In genomic region chrX:7722691-7723090, GRCm38 (mm10) we compare ENCODE assay signal across 9 mouse cellular contexts. TPM values are rescaled to one million over a fixed set of nuclear protein-coding genes. Genes with fewer than 3 reads are reported as not detected.
DNase-seq lines count a peak whose midpoint lies in the region; ATAC-seq lines count a peak whose summit lies in the region.
"Had no signal": no experiment of that assay in that cellular context is flagged by ENCODE, and none has a peak within 500 bp of the region (broad histone marks: within the 10 kb centered on the region; RNA-seq: fewer than 3 reads in every experiment).

No protein-coding gene starts in this region.

- no peaks in the 10 kb centered on the region for H3K27me3 ChIP-seq in heart, embryonic 11.5 days (ENCODE audit: control insufficient read depth, insufficient read depth, low read length)
- H3K27me3 ChIP-seq in forebrain, embryonic 11.5 days (ENCODE audit: control insufficient read depth, insufficient read depth, low read length): no peaks in the 10 kb centered on the region
- H3K27me3 ChIP-seq in liver, embryonic 13.5 days: no peaks in the 10 kb centered on the region

- no peaks in the 10 kb centered on the region for H3K9me3 ChIP-seq in heart, embryonic 11.5 days (replicated peaks; ENCODE audit: control insufficient read depth, low read length)
- H3K9me3 ChIP-seq in forebrain, embryonic 11.5 days (ENCODE audit: control insufficient read depth, low read length): no peaks in the 10 kb centered on the region
- H3K9me3 ChIP-seq in liver, embryonic 13.5 days (replicated peaks): no peaks in the 10 kb centered on the region

- H3K4me1 ChIP-seq in heart, embryonic 11.5 days (ENCODE audit: control insufficient read depth, insufficient read depth, low read length): peaks cover 3% of the 10 kb centered on the region; the same call in 1 of the 2 replicates
- no peaks in the 10 kb centered on the region for H3K4me1 ChIP-seq in forebrain, embryonic 11.5 days (replicated peaks; ENCODE audit: control insufficient read depth, insufficient read depth, low read length)
- H3K4me1 ChIP-seq in liver, embryonic 13.5 days (replicated peaks): peaks cover 14% of the 10 kb centered on the region

- peak overlapping the region; percentile 71 for H3K4me2 ChIP-seq in heart, embryonic 11.5 days
- H3K4me2 ChIP-seq in forebrain, embryonic 11.5 days (ENCODE audit: low read depth, low read length, severe bottlenecking): peak overlapping the region; percentile 57
- peak overlapping the region; percentile 71 for H3K4me2 ChIP-seq in liver, embryonic 13.5 days

- no peak overlapping the region for H3K27ac ChIP-seq in heart, embryonic 11.5 days (ENCODE audit: low read depth, low read length)
- H3K27ac ChIP-seq in forebrain, embryonic 11.5 days (ENCODE audit: low read depth, low read length): no peak overlapping the region
- peak overlapping the region; percentile 82 for H3K27ac ChIP-seq in liver, embryonic 13.5 days

- peak overlapping the region; percentile 78; the same call in 1 of the 2 replicates for H3K9ac ChIP-seq in heart, embryonic 11.5 days (ENCODE audit: low read depth, low read length)
- no peak overlapping the region for H3K9ac ChIP-seq in forebrain, embryonic 11.5 days (ENCODE audit: low read length)
- H3K9ac ChIP-seq in liver, embryonic 13.5 days: peak overlapping the region; percentile 74

- no peak for ATAC-seq in heart, embryonic 11.5 days (replicated peaks; ENCODE audit: insufficient number of reproducible peaks, low FRiP score, low TSS enrichment)
- no peak for ATAC-seq in forebrain, embryonic 11.5 days (replicated peaks; ENCODE audit: low FRiP score)
- no peak for ATAC-seq in liver, embryonic 13.5 days (ENCODE audit: low read depth)

- H3K4me3 ChIP-seq in heart, embryonic 11.5 days (ENCODE audit: low read depth, low read length): peak overlapping the region; percentile 63
- H3K4me3 ChIP-seq in forebrain, embryonic 11.5 days (ENCODE audit: low read depth, low read length): peak overlapping the region; percentile 46
- H3K4me3 ChIP-seq in liver, embryonic 13.5 days (replicated peaks): peak overlapping the region; percentile 72

- H3K36me3 ChIP-seq in heart, embryonic 11.5 days (ENCODE audit: control insufficient read depth, insufficient read depth, low read length): peaks cover 2% of the 10 kb centered on the region; the same call in 1 of the 2 replicates
- no peaks in the 10 kb centered on the region; the same call in 1 of the 2 replicates for H3K36me3 ChIP-seq in forebrain, embryonic 11.5 days (ENCODE audit: control insufficient read depth, insufficient read depth, low read length)
- H3K36me3 ChIP-seq in liver, embryonic 13.5 days: peaks cover 32% of the 10 kb centered on the region

- DNase-seq in heart, adult 9 months (ENCODE audit: low spot score in 2 of 2): no peak
- DNase-seq in CD4-positive helper T cell, adult 2 months (ENCODE audit: low read depth, low spot score): peak; percentile 37
- DNase-seq in forebrain, embryonic 11.5 days (ENCODE audit: low spot score): no peak
- DNase-seq in liver, embryonic 13.5 days: no peak
- DNase-seq in adrenal gland, adult 2 months: no peak
- DNase-seq in adrenal gland, postnatal 25 days: no peak
- DNase-seq in cerebellum, postnatal 4 days (ENCODE audit: low spot score in 2 of 2): no peak

- WGBS in heart, embryonic 11.5 days (ENCODE audit: insufficient replicate concordance): 21% methylated on average over 4 of the region's 4 CpGs
- 39% methylated on average over 4 of the region's 4 CpGs for WGBS in forebrain, embryonic 11.5 days
- WGBS in liver, embryonic 13.5 days (ENCODE audit: insufficient replicate concordance): 15% methylated on average over 4 of the region's 4 CpGs

RNA-seq across cellular contexts. Expression of gene Gm45208, which starts 0.6 kb away (rescaled TPM):
- polyA plus RNA-seq in heart, embryonic 11.5 days (2014; fragmentation: Nextera tagmentation; extraction: Ambion mirVana): 0.34 TPM in 1 of 2 replicates, not detected in the other
- polyA plus RNA-seq in forebrain, embryonic 11.5 days (2014; fragmentation: Nextera tagmentation; extraction: Ambion mirVana): 0.55 TPM in 1 of 2 replicates, not detected in the other
- 0.25 TPM in 1 of 2 replicates, not detected in the other for polyA plus RNA-seq in liver, embryonic 13.5 days (2015; fragmentation: Nextera tagmentation; extraction: Ambion mirVana)
- total RNA-seq in adrenal gland, adult 2 months (2021): not detected
- polyA plus RNA-seq in adrenal gland, adult 2 months (2012; rRNA removed): 1.1 and 6.2 TPM in 2 replicates
- total RNA-seq in adrenal gland, postnatal 25 days (2021): not detected in 2 replicates
- polyA plus RNA-seq: Patski had no signal

RNA-seq across cellular contexts. Expression of gene Praf2, which starts 5.5 kb away (rescaled TPM):
- polyA plus RNA-seq in heart, embryonic 11.5 days (2014; fragmentation: Nextera tagmentation; extraction: Ambion mirVana): 52.3 and 55.9 TPM in 2 replicates
- polyA plus RNA-seq in forebrain, embryonic 11.5 days (2014; fragmentation: Nextera tagmentation; extraction: Ambion mirVana): 88.7 and 94.0 TPM in 2 replicates
- 8.3 and 9.1 TPM in 2 replicates for polyA plus RNA-seq in liver, embryonic 13.5 days (2015; fragmentation: Nextera tagmentation; extraction: Ambion mirVana)
- 10 to 100 TPM; 12.9 to 17.9 TPM for total RNA-seq in adrenal gland, adult 2 months (2021)
- 37.3 and 55.0 TPM in 2 replicates for polyA plus RNA-seq in adrenal gland, adult 2 months (2012; rRNA removed)
- total RNA-seq in adrenal gland, postnatal 25 days (2021): 8.4 and 11.0 TPM in 2 replicates

RNA-seq across cellular contexts. Expression of gene Wdr45, which starts 8.6 kb away (rescaled TPM):
- 16.0 and 16.2 TPM in 2 replicates for polyA plus RNA-seq in heart, embryonic 11.5 days (2014; fragmentation: Nextera tagmentation; extraction: Ambion mirVana)
- 14.2 and 17.2 TPM in 2 replicates for polyA plus RNA-seq in forebrain, embryonic 11.5 days (2014; fragmentation: Nextera tagmentation; extraction: Ambion mirVana)
- 13.3 and 15.2 TPM in 2 replicates for polyA plus RNA-seq in liver, embryonic 13.5 days (2015; fragmentation: Nextera tagmentation; extraction: Ambion mirVana)
- total RNA-seq in adrenal gland, adult 2 months (2021): 10 to 100 TPM; 63.7 to 68.0 TPM
- 51.1 and 51.5 TPM in 2 replicates for polyA plus RNA-seq in adrenal gland, adult 2 months (2012; rRNA removed)
- 79.0 and 80.8 TPM in 2 replicates for total RNA-seq in adrenal gland, postnatal 25 days (2021)

RNA-seq across cellular contexts. Expression of gene Gpkow, which starts 25.8 kb away (rescaled TPM):
- 31.2 and 35.7 TPM in 2 replicates for polyA plus RNA-seq in heart, embryonic 11.5 days (2014; fragmentation: Nextera tagmentation; extraction: Ambion mirVana)
- 44.6 and 47.0 TPM in 2 replicates for polyA plus RNA-seq in forebrain, embryonic 11.5 days (2014; fragmentation: Nextera tagmentation; extraction: Ambion mirVana)
- polyA plus RNA-seq in liver, embryonic 13.5 days (2015; fragmentation: Nextera tagmentation; extraction: Ambion mirVana): 15.0 and 17.7 TPM in 2 replicates
- 10 to 100 TPM; 55.7 to 58.4 TPM for total RNA-seq in adrenal gland, adult 2 months (2021)
- 4.2 and 5.4 TPM in 2 replicates for polyA plus RNA-seq in adrenal gland, adult 2 months (2012; rRNA removed)
- 50.4 and 54.9 TPM in 2 replicates for total RNA-seq in adrenal gland, postnatal 25 days (2021)

RNA-seq across cellular contexts. Expression of gene Ccdc120, which starts 28.0 kb away (rescaled TPM):
- polyA plus RNA-seq in heart, embryonic 11.5 days (2014; fragmentation: Nextera tagmentation; extraction: Ambion mirVana): 5.2 and 8.5 TPM in 2 replicates
- polyA plus RNA-seq in forebrain, embryonic 11.5 days (2014; fragmentation: Nextera tagmentation; extraction: Ambion mirVana): 22.8 and 27.8 TPM in 2 replicates
- polyA plus RNA-seq in liver, embryonic 13.5 days (2015; fragmentation: Nextera tagmentation; extraction: Ambion mirVana): 1.7 TPM in 2 replicates
- 1 to 10 TPM; 2.9 to 3.7 TPM for total RNA-seq in adrenal gland, adult 2 months (2021)
- polyA plus RNA-seq in adrenal gland, adult 2 months (2012; rRNA removed): 11.6 and 12.8 TPM in 2 replicates
- total RNA-seq in adrenal gland, postnatal 25 days (2021): 4.4 and 6.0 TPM in 2 replicates
